Mouse (Mus musculus) liver, adult 2 months (tissue): ENCODE measurements around the gene Rhoj. TPM values are rescaled to one million over a fixed set of nuclear protein-coding genes. Genes with fewer than 3 reads are reported as not detected.
"Not testable (repeated sequence)": the region's sequence is repeated elsewhere in the genome, so short reads cannot be mapped to it uniquely, and the experiment has no call there.

Experiments used
- DNase-seq: peaks from one replicate; pipeline ENCODE4 v3.0.0-alpha.2; 2011; ENCODE audit warnings: low read depth, low spot score; ENCODE audit errors: extremely low read depth
- H3K27ac ChIP-seq: fragments of 200-500 bp; replicated peaks from 2 replicates; pipeline ENCODE4 v1.5.1; 2012; ENCODE audit warnings: low read depth, mild to moderate bottlenecking, control low read depth, inconsistent platforms, low read length; ENCODE audit not compliant: insufficient read depth
- H3K27me3 ChIP-seq: fragments of 200-500 bp; 2 replicates; pipeline ENCODE4 v1.6.1; 2012; ENCODE audit warnings: mild to moderate bottlenecking, moderate library complexity, low read length, inconsistent platforms; ENCODE audit not compliant: control insufficient read depth, insufficient read depth
- H3K36me3 ChIP-seq: fragments of 200-500 bp; 2 replicates; pipeline ENCODE4 v1.6.1; 2012; ENCODE audit warnings: low read length, inconsistent platforms; ENCODE audit not compliant: control insufficient read depth, insufficient read depth
- H3K4me1 ChIP-seq: fragments of 200-500 bp; 2 replicates; pipeline ENCODE4 v1.6.1; 2011; ENCODE audit warnings: low read length; ENCODE audit not compliant: control insufficient read depth, insufficient read depth
- H3K4me3 ChIP-seq: fragments of 200-500 bp; 2 replicates; pipeline ENCODE4 v1.5.1; 2011; ENCODE audit warnings: low read depth, mild to moderate bottlenecking, control low read depth, low read length, moderate library complexity; ENCODE audit not compliant: insufficient read depth
- H3K79me2 ChIP-seq: fragments of 200-500 bp; 2 replicates; pipeline ENCODE4 v1.6.1; 2012; ENCODE audit warnings: inconsistent platforms, mild to moderate bottlenecking, low read length, moderate library complexity; ENCODE audit not compliant: control insufficient read depth, insufficient read depth
- H3K9ac ChIP-seq: fragments of 200-500 bp; 2 replicates; pipeline ENCODE4 v1.6.1; 2012; ENCODE audit warnings: low read depth, mild to moderate bottlenecking, control low read depth, inconsistent platforms, low read length
- CTCF ChIP-seq: fragments of 200-500 bp; IDR thresholded peaks from 2 replicates; pipeline ENCODE4 v1.5.1; 2011; ENCODE audit warnings: low read depth, low read length, control low read depth
- POLR2A ChIP-seq: fragments of 200-500 bp; IDR thresholded peaks from 2 replicates; pipeline ENCODE4 v1.6.1; 2011; ENCODE audit warnings: low read length, control low read depth; ENCODE audit not compliant: insufficient read depth; ENCODE audit errors: extremely low read depth
- WGBS: fragments of 180-500 bp; shearing (Covaris S2); methylation state at CpG from one replicate; pipeline ENCODE4 v1.1.7; 2018; 5-methylcytosine and 5-hydroxymethylcytosine counted together
- polyA plus RNA-seq: library from polyadenylated mRNA; depleted of rRNA; stranded (reverse); fragments of >200 nt; gene quantifications from 2 replicates; pipeline ENCODE4 v1.2.3, GENCODE M21; 2012
- total RNA-seq: library from RNA; depleted of rRNA; stranded (reverse); fragments of >200 nt; gene quantifications from 2 replicates; pipeline ENCODE4 v1.2.3, GENCODE M21; 2014

Gene Rhoj
- total and polyA plus RNA-seq, 2 experiments: 2.8 to 4.5 TPM

GRCm38 (mm10) chr12:75321189-75321588 is 13.1 kb downstream of the Rhoj start:
- 70% methylated on average over 4 of the region's 4 CpGs for WGBS
- no peaks in the 10 kb centered on the region for H3K36me3 ChIP-seq
- H3K4me3 ChIP-seq: no peak overlapping the region
- no peaks in the 10 kb centered on the region for H3K27me3 ChIP-seq
- H3K9ac ChIP-seq: no peak overlapping the region
- TF ChIP-seq CTCF (no peak), POLR2A (no peak)
- DNase-seq: no peak
- H3K27ac ChIP-seq: no peak overlapping the region
- H3K79me2 ChIP-seq: no peaks in the 10 kb centered on the region
- no peaks in the 10 kb centered on the region for H3K4me1 ChIP-seq

- Histone ChIP-seq H3K36me3 (no peaks in the 10 kb centered on the region), H3K79me2 (no peaks in the 10 kb centered on the region), H3K27me3 (no peaks in the 10 kb centered on the region), H3K27ac (no peak overlapping the region), H3K9ac (no peak overlapping the region), H3K4me3 (no peak overlapping the region), H3K4me1 (no peaks in the 10 kb centered on the region)
- TF ChIP-seq POLR2A (no peak), CTCF (no peak)
- no peak for DNase-seq
- WGBS: 74% methylated on average over 2 of the region's 2 CpGs
These were observed 21.1 kb downstream of the Rhoj start for GRCm38 (mm10) chr12:75329188-75329587.

GRCm38 (mm10) chr12:75339894-75340293 is 31.8 kb downstream of the Rhoj start:
- H3K27ac ChIP-seq: no peak overlapping the region
- H3K9ac ChIP-seq: no peak overlapping the region
- no peaks in the 10 kb centered on the region for H3K79me2 ChIP-seq
- H3K4me3 ChIP-seq: no peak overlapping the region
- H3K36me3 ChIP-seq: no peaks in the 10 kb centered on the region
- 75% methylated on average over 3 of the region's 3 CpGs for WGBS
- DNase-seq: no peak
- TF ChIP-seq CTCF (no peak), POLR2A (no peak)
- H3K4me1 ChIP-seq: no peaks in the 10 kb centered on the region
- H3K27me3 ChIP-seq: no peaks in the 10 kb centered on the region

GRCm38 (mm10) chr12:75340331-75340730 is 32.2 kb downstream of the Rhoj start:
- Histone ChIP-seq H3K27ac (no peak overlapping the region), H3K27me3 (no peaks in the 10 kb centered on the region), H3K36me3 (no peaks in the 10 kb centered on the region), H3K9ac (no peak overlapping the region), H3K79me2 (no peaks in the 10 kb centered on the region), H3K4me1 (no peaks in the 10 kb centered on the region), H3K4me3 (no peak overlapping the region)
- no peak for TF ChIP-seq CTCF
- no peak for TF ChIP-seq POLR2A
- DNase-seq: no peak
- WGBS: 91% methylated on average over 7 of the region's 7 CpGs

GRCm38 (mm10) chr12:75348551-75348950 is 40.4 kb downstream of the Rhoj start:
- no peak for DNase-seq
- H3K4me3 ChIP-seq: no peak overlapping the region
- H3K9ac ChIP-seq: no peak overlapping the region
- H3K4me1 ChIP-seq: no peaks in the 10 kb centered on the region
- no peaks in the 10 kb centered on the region for H3K36me3 ChIP-seq
- no peaks in the 10 kb centered on the region for H3K27me3 ChIP-seq
- no peaks in the 10 kb centered on the region; the same call in 1 of the 2 replicates for H3K79me2 ChIP-seq
- no peak for TF ChIP-seq POLR2A
- 53% methylated on average over 7 of the region's 7 CpGs for WGBS
- no peak overlapping the region for H3K27ac ChIP-seq

GRCm38 (mm10) chr12:75349537-75349936 is 41.4 kb downstream of the Rhoj start:
- not testable (repeated sequence) for H3K36me3 ChIP-seq, H3K27me3 ChIP-seq, DNase-seq, H3K79me2 ChIP-seq, H3K27ac ChIP-seq, H3K4me1 ChIP-seq, H3K4me3 ChIP-seq, H3K9ac ChIP-seq
- WGBS: 77% methylated on average over 5 of the region's 5 CpGs

GRCm38 (mm10) chr12:75350750-75351149 is 42.6 kb downstream of the Rhoj start:
- no peak overlapping the region for H3K9ac ChIP-seq
- H3K27me3 ChIP-seq: no peaks in the 10 kb centered on the region
- WGBS: 92% methylated on average over 5 of the region's 5 CpGs
- no peak overlapping the region for H3K4me3 ChIP-seq
- H3K36me3 ChIP-seq: no peaks in the 10 kb centered on the region
- no peak for DNase-seq
- no peak overlapping the region for H3K27ac ChIP-seq
- no peak for TF ChIP-seq CTCF
- H3K4me1 ChIP-seq: no peaks in the 10 kb centered on the region
- no peaks in the 10 kb centered on the region; the same call in 1 of the 2 replicates for H3K79me2 ChIP-seq
